ENCODE assay signal across 8 mouse cellular contexts in genomic region chr10:123076245-123077023, GRCm38 (mm10). TPM values are rescaled to one million over a fixed set of nuclear protein-coding genes. Genes with fewer than 3 reads are reported as not detected.
A peak's percentile ranks its signal among the peaks of the same experiment; 100 is the strongest.
DNase-seq lines count a peak whose midpoint lies in the region; ATAC-seq and TF ChIP-seq lines count a peak whose summit lies in the region.

Gene Mon2, minus strand, starts transcription at chr10:123076505.

- DNase-seq in G1E (ENCODE audit: low spot score) = peak; percentile 93
- DNase-seq in cerebellum, adult 18-20 months = peak; percentile 97 to 99
- DNase-seq in forebrain, postnatal 0 days = peak; percentile 97
- DNase-seq in heart, postnatal 4 days = peak; percentile 97
- peak; percentile 91 to 95 for DNase-seq in layer of hippocampus, adult 8-10 months (ENCODE audit: low spot score in 2 of 2)
- peak; percentile 95 for DNase-seq in ovary, adult 18-20 months (ENCODE audit: low spot score)
- peak; percentile 96 for DNase-seq in thymus, postnatal 0 days (ENCODE audit: low spot score)

- H3K4me2 ChIP-seq in forebrain, postnatal 0 days (ENCODE audit: low read depth) = peak within 1 kb of the TSS; percentile 74
- peak within 1 kb of the TSS; percentile 69 for H3K4me2 ChIP-seq in lung, embryonic 15.5 days

- H3K36me3 ChIP-seq in G1E (replicated peaks) = peaks cover 19% of the 10 kb centered on the region
- no peaks in the 10 kb centered on the region for H3K36me3 ChIP-seq in forebrain, postnatal 0 days (ENCODE audit: insufficient read depth)
- no peaks in the 10 kb centered on the region for H3K36me3 ChIP-seq in lung, embryonic 15.5 days

- H3K27me3 ChIP-seq in G1E (ENCODE audit: insufficient read depth, low read length) = peaks cover 6% of the 10 kb centered on the region
- H3K27me3 ChIP-seq in forebrain, postnatal 0 days (ENCODE audit: insufficient read depth, low read length) = no peaks in the 10 kb centered on the region
- no peaks in the 10 kb centered on the region for H3K27me3 ChIP-seq in lung, embryonic 15.5 days

- TF ChIP-seq CTCF in G1E (IDR thresholded peaks at IDR 0.05; ENCODE audit: low read depth, low read length) = no peak
- no peak for TF ChIP-seq CTCF in forebrain, postnatal 0 days (IDR thresholded peaks at IDR 0.05; ENCODE audit: low read depth)

- H3K4me1 ChIP-seq in G1E (ENCODE audit: insufficient read depth, low read depth, low read length) = peaks cover 22% of the 10 kb centered on the region
- peaks cover 9% of the 10 kb centered on the region for H3K4me1 ChIP-seq in forebrain, postnatal 0 days (ENCODE audit: insufficient read depth)
- peaks cover 15% of the 10 kb centered on the region for H3K4me1 ChIP-seq in lung, embryonic 15.5 days

- no peaks in the 10 kb centered on the region for H3K9me3 ChIP-seq in G1E (replicated peaks)
- H3K9me3 ChIP-seq in forebrain, postnatal 0 days (ENCODE audit: low read length) = no peaks in the 10 kb centered on the region
- H3K9me3 ChIP-seq in lung, embryonic 15.5 days = no peaks in the 10 kb centered on the region

- peak within 1 kb of the TSS; percentile 81 for H3K27ac ChIP-seq in forebrain, postnatal 0 days (ENCODE audit: low read depth, low read length)
- H3K27ac ChIP-seq in lung, embryonic 15.5 days = peak within 1 kb of the TSS; percentile 65

- H3K9ac ChIP-seq in forebrain, postnatal 0 days = peak within 1 kb of the TSS; percentile 81
- peak within 1 kb of the TSS; percentile 93 for H3K9ac ChIP-seq in lung, embryonic 15.5 days

- peak within 1 kb of the TSS; percentile 90 for H3K4me3 ChIP-seq in G1E (ENCODE audit: low read depth, low read length)
- peak within 1 kb of the TSS; percentile 93 for H3K4me3 ChIP-seq in forebrain, postnatal 0 days (ENCODE audit: low read depth, low read length)
- peak within 1 kb of the TSS; percentile 87 for H3K4me3 ChIP-seq in lung, embryonic 15.5 days

- WGBS in forebrain, postnatal 0 days = 3% methylated on average over 58 of the region's 58 CpGs
- WGBS in lung, embryonic 15.5 days = under 1% methylated on average over 58 of the region's 58 CpGs

- peak; percentile 90 for ATAC-seq in G1E (ENCODE audit: extremely low read depth, insufficient number of reproducible peaks, low FRiP score, poor library complexity, severe bottlenecking)
- ATAC-seq in forebrain, postnatal 0 days = peak; percentile 100
- peak; percentile 99 for ATAC-seq in lung, embryonic 15.5 days (ENCODE audit: borderline replicate concordance, extremely low read depth, low FRiP score, low TSS enrichment)

RNA-seq across cellular contexts. Expression of gene Mon2, which starts in this region (rescaled TPM):
- total RNA-seq in G1E (2014; fragmentation: Nextera tagmentation) (65.7 and 78.4 TPM in 2 replicates), G1E (2017) (57.0 and 68.6 TPM in 2 replicates)
- 7.2 and 14.4 TPM in 2 replicates for polyA plus RNA-seq in G1E (2012)
- 41.3 and 58.7 TPM in 2 replicates for total RNA-seq in forebrain, postnatal 0 days (2014; rRNA removed)
- polyA plus RNA-seq in forebrain, postnatal 0 days (2015; fragmentation: Nextera tagmentation; extraction: Ambion mirVana) = 12.4 and 15.1 TPM in 2 replicates
- 10 to 100 TPM; 45.0 to 45.9 TPM for total RNA-seq in heart, postnatal 4 days (2021)
- total RNA-seq in layer of hippocampus, adult 8-10 months (2022) = 100 to 1,000 TPM in 3 of 4 experiments, 10 to 100 TPM in 1; 84.8 to 111 (median 103) TPM
- 26.8 and 28.7 TPM in 2 replicates for polyA plus RNA-seq in lung, embryonic 15.5 days (2015; fragmentation: Nextera tagmentation; extraction: Ambion mirVana)
- polyA plus RNA-seq in thymus, postnatal 0 days (2015; fragmentation: Nextera tagmentation; extraction: Ambion mirVana) = 20.0 and 26.6 TPM in 2 replicates

Comparison
In these comparisons a context has a peak if more than half of its experiments do, and no peak if none do; other contexts are left out.
1. Peak in every context shown above with its lines: DNase-seq, ATAC-seq, H3K4me3 ChIP-seq and H3K27ac ChIP-seq.